Mouse (Mus musculus) 416B (cell line): ENCODE measurements around the gene Gpr179.
"Not testable (repeated sequence)": the region's sequence is repeated elsewhere in the genome, so short reads cannot be mapped to it uniquely, and the experiment has no call there.

Source experiments
- DNase-seq: peaks from one replicate; pipeline ENCODE4 v3.0.0; 2011; ENCODE audit warnings: low read depth

The Gpr179 gene

DNA sequence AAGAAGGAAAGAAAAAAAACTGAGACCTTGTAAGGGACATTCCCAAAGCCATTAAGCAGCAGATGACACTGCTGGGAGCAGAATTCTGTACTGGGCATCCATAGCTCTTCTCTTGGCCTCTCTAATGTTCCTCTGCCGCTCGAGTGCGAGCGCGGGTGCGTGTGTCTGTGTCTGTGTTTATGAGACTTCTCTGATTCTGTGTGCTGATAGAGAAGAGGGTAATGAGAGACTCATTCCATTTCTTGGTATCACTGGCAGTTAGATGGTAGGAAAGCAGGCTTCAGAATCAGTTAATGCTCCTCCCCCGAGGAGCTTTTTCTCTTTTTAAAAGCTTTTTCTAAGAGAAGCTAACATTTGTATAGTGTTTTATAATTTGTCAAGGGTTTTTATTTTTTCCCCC lies 3.4 kb upstream of the Gpr179 start:
- no peak for DNase-seq

DNA sequence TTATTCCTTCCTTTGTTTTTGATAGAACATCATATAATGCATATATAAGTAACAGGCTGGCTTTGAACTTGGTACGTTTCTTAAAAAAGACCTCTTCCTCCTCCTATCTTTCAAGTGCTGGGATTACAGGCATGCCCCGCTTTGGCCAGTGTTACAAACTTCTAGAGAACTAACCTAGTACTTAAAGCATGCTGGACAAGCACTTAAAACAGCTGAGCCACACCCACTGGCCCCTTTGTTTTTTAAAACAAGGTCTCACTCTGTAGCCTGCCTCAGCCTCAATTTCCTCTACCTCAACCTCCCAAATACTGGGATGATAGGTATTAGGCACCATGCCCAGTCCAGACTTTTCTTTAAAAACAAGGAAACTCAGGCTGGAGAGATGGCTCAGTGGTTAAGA lies 2.8 kb upstream of the Gpr179 start:
- no peak for DNase-seq

DNA sequence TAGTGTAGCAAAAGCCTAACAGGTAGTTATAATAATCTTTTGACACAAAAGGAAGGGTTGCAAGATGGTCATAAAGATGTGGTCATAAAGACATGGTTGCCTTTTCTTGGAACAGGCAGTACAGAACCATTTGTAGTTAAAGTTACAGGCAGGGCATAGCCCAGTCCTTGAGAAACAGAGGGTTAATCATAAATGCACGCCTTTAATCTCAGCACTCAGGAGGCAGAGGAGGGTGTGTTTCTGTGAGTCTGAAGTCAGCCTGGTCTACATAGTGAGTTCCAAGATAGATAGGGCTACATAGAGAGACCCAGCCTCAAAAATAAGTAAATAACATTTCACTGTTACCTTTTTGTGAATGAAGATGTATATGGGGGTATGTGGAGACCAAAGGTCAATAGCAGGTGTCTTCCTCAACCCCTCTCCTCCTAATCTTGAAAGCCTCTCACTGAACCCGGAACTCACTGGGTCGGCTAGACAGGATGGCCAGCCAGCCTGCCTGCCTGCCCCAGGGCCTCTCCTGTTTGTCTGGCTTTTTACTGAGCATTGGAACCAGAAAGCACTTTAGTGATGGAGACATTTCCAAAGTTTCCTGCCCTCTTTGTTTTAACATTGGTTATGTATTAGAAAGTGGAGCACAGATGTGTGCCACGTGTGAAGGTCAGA lies 1.2 kb upstream of the Gpr179 start:
- DNase-seq: no peak

DNA sequence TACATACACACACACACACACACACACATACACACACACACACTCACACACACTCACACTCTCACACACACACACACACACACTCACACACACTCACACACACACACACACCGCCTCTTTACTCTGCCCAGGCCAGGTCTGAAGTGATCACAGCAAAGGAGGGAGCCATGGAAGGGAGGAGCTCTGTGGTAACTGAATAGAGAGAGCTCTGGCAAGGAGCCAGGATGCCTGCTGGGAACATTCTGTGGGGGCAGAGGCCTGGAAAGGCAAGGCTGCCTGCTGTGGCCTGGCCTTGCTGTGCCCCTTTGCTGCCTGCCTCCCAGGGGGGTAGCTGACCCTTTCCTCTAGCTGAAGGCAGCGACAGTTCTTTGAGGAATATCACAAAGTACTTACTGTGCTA lies 1.8 kb downstream of the Gpr179 start:
- DNase-seq: peak; percentile 50

DNA sequence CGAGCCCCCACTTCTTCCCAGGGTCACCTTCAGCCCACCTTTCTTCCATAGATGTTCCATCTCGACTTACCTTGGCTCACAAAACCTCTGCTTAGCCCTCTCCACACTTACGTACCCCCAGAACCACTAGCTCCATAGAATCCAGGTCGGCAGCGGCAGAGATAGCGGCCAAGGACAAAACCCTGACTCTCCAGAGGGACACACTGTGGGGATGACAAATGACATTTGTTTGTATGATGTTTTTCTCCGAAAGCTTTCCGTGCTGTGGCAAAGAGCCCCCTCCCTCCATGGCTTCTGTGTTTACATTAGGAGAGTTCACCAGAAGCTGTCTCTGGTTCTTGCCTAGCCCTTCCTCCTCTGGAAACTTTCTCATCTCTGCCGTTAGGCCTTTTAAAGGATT lies 4.6 kb downstream of the Gpr179 start:
- no peak for DNase-seq

DNA sequence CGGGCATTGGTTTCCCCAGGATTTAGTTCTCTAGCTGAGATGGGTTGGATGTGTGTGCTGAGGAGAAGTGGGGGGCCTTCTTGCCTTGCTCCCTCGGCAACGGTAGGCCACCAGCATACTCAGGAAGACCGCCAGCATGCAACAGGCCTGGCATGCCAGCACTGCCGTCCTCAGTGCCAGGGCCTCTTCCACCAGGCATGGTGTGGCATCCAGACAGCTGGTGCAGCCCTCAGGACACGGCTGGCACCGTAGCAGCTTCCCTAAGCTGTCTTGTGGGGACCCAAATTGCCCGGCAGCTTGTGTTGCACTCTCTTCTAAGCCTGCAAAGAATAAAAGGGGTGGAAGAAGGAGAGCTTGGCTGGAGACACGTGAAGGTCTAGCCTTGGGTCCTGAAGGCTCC lies 5.5 kb downstream of the Gpr179 start:
- DNase-seq: no peak

DNA sequence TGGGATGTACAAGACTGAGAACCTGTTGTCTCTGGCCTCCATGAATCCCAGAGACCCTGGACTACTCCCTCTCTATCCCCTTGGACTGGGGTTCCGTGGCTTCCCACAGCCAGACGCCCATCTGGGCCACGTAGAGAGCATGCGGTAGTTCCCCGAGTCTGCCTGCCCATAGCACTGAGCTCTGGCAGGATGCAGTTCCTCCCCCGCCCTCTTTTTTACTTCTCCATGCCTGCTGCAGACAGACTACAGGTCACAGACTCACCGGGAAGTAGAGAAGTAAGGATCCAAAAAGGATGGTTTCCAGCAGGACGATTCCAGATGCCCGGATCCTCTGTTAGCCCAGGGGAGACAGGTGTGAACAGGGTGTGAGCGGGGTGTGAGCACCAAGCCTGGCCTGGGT lies 6.4 kb downstream of the Gpr179 start:
- DNase-seq: no peak

DNA sequence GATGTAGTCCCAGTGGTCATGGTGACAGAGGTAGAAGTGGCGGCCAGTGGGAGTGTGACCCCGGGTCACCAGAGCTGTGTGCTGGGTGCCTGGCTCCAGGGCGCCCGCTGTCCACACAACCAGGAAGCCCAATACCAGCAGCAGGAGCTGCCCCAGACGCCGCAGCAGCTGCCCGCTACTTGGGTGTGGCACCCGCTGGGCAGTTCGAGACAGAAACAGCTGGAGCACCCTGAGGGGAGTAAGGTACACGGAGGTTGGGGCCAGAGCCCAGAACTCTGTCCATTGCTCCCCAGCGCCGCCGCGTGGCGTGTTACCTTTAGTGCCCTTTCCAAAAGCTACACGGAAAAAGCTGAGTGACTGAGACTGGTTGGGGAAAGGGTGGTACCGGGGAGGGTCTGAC lies 8.3 kb downstream of the Gpr179 start:
- DNase-seq: no peak

DNA sequence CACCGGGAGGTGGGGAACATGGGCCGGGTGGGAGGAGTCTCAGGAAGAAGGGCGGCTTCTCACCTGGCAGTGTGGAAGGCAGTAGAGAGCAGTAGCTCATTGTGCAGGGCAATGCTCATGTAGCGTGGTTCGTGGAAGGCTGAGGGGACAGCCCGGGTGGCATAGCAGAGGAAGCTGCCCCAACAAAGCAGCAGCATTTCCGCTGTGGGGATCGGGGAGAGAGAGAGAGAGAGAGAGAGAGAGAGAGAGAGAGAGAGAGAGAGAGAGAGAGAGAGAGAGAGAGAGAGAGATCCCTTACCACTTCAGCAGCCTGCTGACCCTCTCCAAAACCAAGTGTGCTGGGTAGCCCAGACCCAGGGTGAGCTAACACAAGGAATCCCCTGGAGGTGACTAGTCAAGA lies 8.7 kb downstream of the Gpr179 start:
- no peak for DNase-seq

DNA sequence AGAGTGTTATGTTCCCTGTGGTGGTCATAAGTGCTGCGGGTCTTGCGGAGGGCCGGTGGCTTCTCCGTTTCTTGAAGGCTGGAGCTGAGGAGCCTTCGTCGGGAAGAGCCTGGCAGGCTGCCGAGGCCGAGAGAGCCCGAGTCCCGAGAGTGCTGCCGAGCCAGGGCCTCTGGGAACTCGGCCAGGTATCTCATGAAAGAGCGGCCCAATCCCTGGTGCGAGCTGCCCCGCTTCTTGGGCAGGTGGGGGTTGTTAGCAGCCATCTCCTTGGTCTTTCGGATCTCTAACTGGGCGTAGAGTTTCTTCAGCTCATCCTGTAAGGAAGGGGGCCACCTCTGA lies 12.9 kb downstream of the Gpr179 start:
- DNase-seq: no peak

DNA sequence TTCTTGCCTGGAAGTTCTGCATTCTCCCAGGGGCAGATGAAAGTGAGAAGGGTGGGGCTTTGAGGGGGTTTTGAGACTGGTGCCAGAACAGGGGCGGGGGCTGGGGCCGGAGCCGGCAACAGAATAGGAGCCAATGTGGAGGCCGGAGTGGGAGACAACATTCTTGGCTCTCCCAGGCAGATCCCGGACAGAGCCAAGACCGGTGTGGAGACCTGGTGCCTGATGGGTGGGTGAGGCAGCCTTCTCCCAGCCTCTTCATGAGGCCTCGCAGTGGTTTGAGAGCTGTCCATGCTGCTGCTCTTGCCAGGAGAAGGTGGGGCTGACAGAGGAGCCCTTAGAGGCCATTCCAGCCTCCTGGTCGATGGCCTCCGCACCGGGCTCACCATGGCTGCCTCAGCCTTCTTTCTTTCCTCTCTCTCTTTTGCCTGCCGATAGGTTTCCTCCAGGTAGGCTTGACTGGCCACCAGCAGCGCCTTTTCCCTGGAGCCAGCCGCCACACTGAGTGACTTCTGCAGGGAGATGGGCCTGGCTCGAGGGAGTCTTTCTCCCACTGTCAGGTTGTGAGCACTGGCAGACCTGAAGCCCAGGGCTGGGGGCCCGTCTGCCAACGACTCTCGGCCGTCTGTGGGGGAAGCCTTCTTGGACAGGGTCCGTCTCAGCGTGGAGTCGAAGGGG lies 13.4 kb downstream of the Gpr179 start:
- DNase-seq: no peak

DNA sequence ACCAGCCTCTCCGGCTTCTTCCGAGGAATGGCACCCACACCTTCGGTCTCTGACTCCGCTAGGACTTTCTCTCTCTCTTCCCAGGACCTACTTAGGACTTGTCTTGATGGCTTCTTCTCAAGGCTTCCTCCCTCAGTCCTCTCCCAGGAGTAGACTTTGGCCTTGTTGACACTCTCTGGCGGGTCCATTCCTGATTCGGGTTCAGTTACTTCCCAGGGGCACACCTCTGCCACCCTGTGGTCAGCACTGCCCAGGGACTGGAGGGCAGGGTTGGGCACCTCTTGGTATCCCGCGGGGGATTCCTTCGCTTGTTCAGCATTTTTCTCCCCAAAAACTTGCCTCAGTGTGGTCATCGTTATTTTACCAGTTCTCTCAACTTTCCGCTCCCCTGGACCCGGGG lies 14.5 kb downstream of the Gpr179 start:
- DNase-seq: no peak

DNA sequence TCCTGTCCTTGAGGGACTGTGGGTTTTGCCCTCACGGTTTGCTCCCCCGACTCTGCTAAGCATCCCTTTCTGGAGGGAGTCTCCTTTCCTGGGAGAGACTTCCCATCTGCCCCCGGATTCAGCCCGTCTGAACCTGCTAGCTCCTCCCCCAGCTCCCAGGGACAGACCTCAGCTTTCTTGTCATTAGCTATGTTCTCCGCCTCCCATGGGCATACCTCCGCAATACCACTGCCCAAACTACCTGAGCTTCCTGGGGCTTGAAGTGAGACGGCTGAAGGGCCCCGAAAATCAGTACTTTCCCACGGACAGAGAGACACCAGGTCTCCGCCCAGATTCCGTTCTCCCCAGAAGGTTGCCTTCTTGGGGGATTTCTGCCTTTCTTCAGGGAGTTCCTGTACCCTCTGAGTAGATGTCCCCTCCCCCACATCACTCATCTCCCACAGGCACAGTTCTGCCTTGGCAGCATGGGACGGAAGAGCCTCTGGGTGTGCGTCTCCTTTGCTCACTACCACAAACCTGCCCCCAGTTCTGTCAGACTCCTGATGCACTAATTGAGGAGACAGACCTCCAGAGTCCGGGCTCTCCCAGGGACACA lies 15.0 kb downstream of the Gpr179 start:
- no peak for DNase-seq

DNA sequence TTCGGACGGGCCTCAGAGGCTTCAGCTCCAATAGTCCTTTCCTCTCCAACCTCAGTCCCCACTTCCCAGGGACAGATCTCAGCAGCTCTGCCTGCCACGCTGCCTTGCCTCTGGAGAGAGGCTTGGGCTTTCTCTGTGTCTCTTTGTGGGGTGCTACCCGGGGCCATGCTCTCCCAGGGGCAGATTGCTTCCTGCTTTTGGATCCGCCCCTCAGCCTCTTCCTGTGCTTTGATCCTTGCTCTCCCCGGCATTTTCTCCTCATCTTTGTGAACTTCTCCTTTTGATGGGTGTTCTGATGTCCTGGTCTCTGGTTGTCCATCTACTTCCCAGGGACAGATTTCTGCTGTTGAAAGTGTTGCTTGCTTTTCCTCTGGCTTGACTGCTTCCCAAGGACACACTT lies 15.6 kb downstream of the Gpr179 start:
- DNase-seq: no peak

DNA sequence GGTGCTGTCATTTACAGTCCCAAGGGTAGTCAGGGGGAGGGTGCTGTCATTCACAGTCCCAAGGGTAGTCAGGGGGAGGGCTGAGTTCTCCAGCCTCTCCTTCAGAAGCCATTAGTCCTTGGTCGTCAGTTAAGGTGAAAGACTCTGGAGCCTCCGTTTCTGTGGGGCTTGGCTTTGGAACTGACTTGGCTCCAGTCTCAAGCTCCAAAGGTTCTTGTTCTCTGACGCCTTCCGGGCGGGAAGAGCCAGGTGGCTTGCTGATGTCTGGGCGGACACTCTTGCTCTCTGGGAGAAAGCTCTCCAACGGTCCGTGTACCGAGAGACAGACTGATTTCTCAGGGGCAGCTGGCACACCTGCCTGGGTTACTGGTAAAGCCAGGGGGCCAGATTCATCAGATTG lies 17.5 kb downstream of the Gpr179 start:
- DNase-seq: no peak

DNA sequence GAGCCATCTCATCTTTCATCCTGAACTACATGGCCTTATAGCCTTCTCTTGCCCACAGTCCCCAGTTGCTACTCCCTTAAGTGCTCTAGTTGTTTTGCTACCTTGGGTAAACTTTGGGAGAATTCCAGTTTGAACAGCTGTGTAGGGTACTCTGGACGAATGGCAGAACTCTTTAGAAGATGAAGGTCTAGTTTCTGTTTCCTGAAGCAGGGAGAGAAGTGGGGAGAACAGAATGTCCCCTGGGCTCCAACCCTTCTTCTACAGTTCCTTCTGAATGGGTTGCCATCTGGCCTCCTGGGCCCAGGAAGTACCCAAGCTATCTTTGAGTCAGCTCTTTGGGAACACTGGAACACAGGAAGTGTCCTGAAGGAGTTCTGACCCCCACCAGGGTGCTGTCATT lies 18.0 kb downstream of the Gpr179 start:
- DNase-seq: no peak

DNA sequence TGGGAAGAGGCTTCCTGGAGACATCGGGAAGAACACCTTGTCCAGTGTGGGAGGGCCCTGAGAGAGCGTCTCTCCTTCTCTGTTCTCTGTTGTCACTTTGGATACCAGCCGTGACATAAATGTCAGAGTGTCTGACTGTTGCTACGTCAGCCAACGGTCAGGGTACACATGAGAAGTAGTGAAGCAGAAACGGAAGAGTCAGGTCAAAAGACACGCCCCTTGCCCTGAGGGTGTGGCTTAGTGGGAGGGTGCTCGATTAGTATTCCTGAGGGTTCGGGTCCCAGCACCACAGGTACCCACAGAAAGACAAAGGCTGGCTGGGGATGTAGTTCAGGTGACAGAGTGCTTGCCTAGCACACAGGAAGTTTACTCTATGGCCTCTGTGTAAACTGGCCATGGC lies 18.8 kb downstream of the Gpr179 start:
- DNase-seq: no peak

DNA sequence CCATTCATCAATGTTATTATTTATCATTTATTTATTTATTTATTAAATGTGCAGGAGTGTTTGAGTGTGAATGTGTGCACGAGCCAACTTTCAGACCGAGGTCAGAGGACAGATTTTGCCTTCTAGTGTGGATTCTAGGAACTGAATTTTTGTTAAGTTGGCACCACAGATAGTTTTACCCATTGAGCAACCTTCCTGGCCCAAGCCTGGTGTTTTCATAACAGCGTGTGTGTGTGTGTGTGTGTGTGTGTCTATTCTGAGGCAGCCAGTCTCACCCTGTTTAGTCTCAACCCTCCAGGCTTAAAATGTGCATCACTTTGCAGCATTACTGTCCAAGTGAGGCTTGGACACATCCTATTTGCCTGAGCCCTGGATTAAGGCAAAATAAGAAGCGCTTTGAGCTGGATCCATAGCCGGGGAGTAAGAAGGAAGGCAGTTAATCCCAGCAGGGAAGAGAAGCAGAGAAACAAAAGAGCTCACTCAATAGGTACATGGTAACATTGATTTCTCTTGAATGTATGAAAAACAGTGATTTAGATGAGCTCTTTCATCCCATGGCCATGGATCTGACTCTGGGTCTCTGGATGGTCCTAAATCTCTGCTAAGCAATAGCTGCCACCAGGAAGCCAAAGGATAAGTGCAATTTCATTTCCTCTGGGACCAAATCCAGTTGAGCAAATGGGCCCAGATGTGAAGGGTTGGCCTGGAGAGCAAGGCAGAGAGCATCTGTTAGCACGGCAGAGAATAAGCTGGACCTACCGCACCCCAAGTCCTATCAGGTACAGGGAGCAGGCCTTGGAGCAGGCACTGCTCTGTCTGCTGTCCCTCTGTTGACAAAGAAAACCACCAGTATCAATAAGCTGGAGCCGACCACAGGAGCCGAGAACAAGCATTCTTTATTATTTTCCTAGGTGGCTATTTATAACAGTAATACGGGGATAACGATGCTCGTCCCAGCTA lies 20.4 kb downstream of the Gpr179 start:
- DNase-seq: peak; percentile 33

DNA sequence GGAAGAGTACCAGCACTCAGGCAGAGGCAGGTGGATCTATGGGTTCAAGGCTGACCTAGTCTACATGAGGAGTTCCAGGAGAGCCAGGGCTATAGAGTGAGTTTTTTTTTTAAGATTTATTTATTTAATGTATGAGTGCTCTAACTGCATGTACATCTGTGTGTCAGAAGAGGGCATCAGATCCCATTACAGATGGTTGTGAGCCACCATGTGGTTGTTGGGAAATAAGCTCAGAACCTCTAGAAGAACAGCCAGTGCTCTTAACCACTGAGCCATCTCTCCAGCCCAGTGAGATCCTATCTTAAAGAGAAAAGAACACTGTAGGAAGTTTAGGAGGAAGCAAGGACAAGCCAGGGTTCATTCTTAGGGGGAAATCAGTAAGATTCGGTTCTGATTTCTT lies 21.6 kb downstream of the Gpr179 start:
- DNase-seq: peak; percentile 59

DNA sequence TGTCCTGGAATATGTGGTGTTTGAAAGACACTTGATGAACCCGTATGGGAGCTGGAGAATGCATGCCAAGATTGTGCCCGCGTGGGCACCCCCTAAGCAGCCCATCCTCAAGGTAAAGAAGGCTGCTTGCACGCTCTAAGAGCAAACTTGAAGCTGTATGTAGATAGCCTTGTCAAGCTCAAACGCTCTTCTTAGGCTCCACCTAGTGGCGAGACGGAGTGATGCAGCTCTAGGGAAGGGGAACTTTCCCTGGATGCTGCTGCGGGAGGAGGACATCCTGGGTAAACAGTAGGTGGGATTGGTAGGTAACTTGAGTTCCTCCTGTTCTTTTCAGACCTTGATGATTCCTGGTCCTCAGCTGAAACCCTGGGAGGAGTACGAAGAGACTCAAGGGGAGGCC lies 23.7 kb downstream of the Gpr179 start:
- peak; percentile 65 for DNase-seq

DNA sequence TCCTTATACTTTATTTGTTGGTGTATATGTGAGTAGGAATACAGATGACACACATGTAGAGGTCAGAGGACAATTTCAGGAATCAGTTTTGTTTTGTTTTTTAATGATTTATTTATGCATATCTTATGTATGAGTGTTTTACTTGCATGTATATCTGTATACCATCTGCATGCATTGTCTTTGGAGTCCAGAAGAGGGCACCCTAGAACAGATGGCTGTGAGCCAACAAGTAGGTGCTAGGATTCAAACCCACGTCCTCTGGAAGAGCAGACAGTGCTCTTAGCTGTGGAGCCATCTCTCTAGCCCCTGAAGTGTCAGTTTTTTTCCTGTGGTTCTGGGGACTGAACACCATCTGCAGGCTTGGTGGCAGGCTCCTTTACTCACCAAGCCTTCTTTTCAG lies 26.7 kb downstream of the Gpr179 start:
- peak; percentile 45 for DNase-seq

DNA sequence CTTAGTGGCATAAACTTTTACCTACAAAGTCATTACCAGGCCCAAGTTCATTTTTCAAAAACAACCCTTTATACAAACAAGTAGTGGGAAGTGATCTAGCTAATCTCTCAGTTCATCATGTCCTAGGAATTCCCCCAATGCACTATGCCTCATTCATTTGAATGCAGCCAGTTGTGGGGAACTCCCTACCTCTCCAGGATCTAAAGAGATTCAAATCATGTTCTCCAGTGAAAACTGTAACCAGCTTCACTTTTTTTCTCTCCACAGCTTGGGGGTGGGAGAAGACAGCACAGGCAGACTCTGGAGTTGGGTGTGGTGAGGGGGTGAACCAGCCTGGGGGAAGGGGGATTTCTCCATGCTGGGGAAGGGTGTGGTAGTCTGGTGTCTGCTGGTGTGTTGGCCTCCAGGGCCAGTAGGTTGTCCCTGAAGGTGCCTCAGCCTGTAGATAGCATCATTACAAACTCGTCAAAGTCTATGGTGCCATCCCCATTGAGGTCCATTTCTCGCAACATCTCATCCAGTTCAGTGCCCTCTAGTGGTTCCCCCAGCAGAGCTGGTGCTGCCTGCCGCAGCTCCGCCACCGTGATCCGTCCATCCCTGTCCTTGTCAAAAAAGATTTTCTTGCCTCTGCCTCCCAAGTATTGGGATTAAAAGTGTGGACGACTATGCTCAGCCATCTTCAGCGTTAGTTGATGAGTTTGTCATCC lies 29.8 kb downstream of the Gpr179 start:
- DNase-seq: not testable (repeated sequence)
